Mouse (Mus musculus): ENCODE results near the gene Fbxw7. TPM values are rescaled to one million over a fixed set of nuclear protein-coding genes. Genes with fewer than 3 reads are reported as not detected.
"Not testable (repeated sequence)": the region's sequence is repeated elsewhere in the genome, so short reads cannot be mapped to it uniquely, and the experiment has no call there.

Gene Fbxw7
- polyA plus RNA-seq, 1 experiment, result 17.8 TPM

GRCm38 (mm10) chr3:84848798-84849197 lies 33.7 kb downstream of the Fbxw7 start:
- TF ChIP-seq CTCF (IDR thresholded peaks at IDR 0.05; ENCODE audit: borderline replicate concordance, insufficient read depth, low read length) (no peak), POLR2A (IDR thresholded peaks at IDR 0.05; ENCODE audit: low read depth, low read length) (no peak)
- Histone ChIP-seq H3K4me3 (ENCODE audit: insufficient read depth, low read length) (no peak overlapping the region), H3K27ac (ENCODE audit: insufficient read depth, low read length) (no peak overlapping the region)

GRCm38 (mm10) chr3:84850418-84850817 lies 35.4 kb downstream of the Fbxw7 start:
- Histone ChIP-seq H3K27ac (ENCODE audit: insufficient read depth, low read length) (no peak overlapping the region), H3K4me1 (ENCODE audit: control insufficient read depth, insufficient read depth, low read length) (no peaks in the 10 kb centered on the region), H3K4me3 (ENCODE audit: insufficient read depth, low read length) (no peak overlapping the region)
- TF ChIP-seq POLR2A (IDR thresholded peaks at IDR 0.05; ENCODE audit: low read depth, low read length) (no peak), CTCF (IDR thresholded peaks at IDR 0.05; ENCODE audit: borderline replicate concordance, insufficient read depth, low read length) (no peak)

More at GRCm38 (mm10) chr3:84848798-84849197, 33.7 kb downstream of the Fbxw7 start:
- H3K4me1 ChIP-seq (ENCODE audit: control insufficient read depth, insufficient read depth, low read length), result no peaks in the 10 kb centered on the region

DNA sequence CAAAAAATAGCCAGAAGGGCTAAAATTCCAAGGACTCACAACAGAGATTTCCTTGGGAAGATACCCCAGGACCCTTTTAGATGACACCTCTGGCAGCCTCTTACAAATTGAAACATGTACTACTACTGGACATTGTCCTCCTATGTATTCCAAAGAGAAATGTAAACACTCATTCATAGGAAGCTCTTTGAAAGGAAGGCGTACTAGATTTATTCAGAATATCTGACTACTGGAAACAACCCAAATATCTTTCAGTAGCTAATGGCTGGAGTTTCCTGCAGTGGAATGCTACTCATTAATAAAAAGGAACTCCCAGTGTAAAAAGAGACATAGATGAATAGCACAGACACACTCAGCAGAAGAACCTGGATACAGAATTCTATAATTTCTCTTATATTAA lies 36.7 kb downstream of the Fbxw7 start:
- TF ChIP-seq CTCF (IDR thresholded peaks at IDR 0.05; ENCODE audit: borderline replicate concordance, insufficient read depth, low read length) (no peak), POLR2A (IDR thresholded peaks at IDR 0.05; ENCODE audit: low read depth, low read length) (no peak)
- H3K27ac ChIP-seq (ENCODE audit: insufficient read depth, low read length), result no peak overlapping the region
- no peak overlapping the region for H3K4me3 ChIP-seq (ENCODE audit: insufficient read depth, low read length)
- no peaks in the 10 kb centered on the region for H3K4me1 ChIP-seq (ENCODE audit: control insufficient read depth, insufficient read depth, low read length)

- no peak overlapping the region for H3K4me3 ChIP-seq (ENCODE audit: insufficient read depth, low read length)
- no peak overlapping the region for H3K27ac ChIP-seq (ENCODE audit: insufficient read depth, low read length)
- no peak for TF ChIP-seq CTCF (IDR thresholded peaks at IDR 0.05; ENCODE audit: borderline replicate concordance, insufficient read depth, low read length)
- no peak for TF ChIP-seq POLR2A (IDR thresholded peaks at IDR 0.05; ENCODE audit: low read depth, low read length)
- H3K4me1 ChIP-seq (ENCODE audit: control insufficient read depth, insufficient read depth, low read length), result no peaks in the 10 kb centered on the region
Observed at GRCm38 (mm10) chr3:84852877-84853276, 37.8 kb downstream of the Fbxw7 start.

DNA sequence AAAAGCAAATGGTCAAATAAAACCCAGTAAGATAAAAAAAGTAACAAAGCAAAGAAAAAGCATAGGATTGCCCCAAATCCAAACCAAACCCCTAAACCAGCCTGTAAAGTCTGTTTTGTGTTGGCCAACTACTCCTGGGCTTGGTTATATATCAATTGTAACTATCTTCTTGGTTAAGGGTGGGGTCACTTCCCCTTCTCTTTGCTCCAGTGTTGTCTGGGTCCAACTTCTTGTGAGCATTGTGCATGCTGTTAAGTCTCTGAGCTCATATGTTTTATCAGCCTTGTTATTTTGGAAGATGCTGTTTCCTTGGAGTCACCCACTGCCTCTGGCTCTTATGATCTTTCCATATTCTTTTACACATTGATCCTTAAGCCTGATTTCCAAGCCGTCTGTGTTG lies 39.4 kb downstream of the Fbxw7 start:
- Histone ChIP-seq H3K4me1 (ENCODE audit: control insufficient read depth, insufficient read depth, low read length) (no peaks in the 10 kb centered on the region), H3K27ac (ENCODE audit: insufficient read depth, low read length) (no peak overlapping the region), H3K4me3 (ENCODE audit: insufficient read depth, low read length) (no peak overlapping the region)
- TF ChIP-seq POLR2A (IDR thresholded peaks at IDR 0.05; ENCODE audit: low read depth, low read length) (no peak), CTCF (IDR thresholded peaks at IDR 0.05; ENCODE audit: borderline replicate concordance, insufficient read depth, low read length) (no peak)

GRCm38 (mm10) chr3:84860669-84861068 lies 45.6 kb downstream of the Fbxw7 start:
- Histone ChIP-seq H3K27ac (ENCODE audit: insufficient read depth, low read length) (no peak overlapping the region), H3K4me1 (ENCODE audit: control insufficient read depth, insufficient read depth, low read length) (no peaks in the 10 kb centered on the region), H3K4me3 (ENCODE audit: insufficient read depth, low read length) (no peak overlapping the region)
- TF ChIP-seq POLR2A (IDR thresholded peaks at IDR 0.05; ENCODE audit: low read depth, low read length) (no peak), CTCF (IDR thresholded peaks at IDR 0.05; ENCODE audit: borderline replicate concordance, insufficient read depth, low read length) (no peak)

GRCm38 (mm10) chr3:84861817-84862216 lies 46.7 kb downstream of the Fbxw7 start:
- H3K4me1 ChIP-seq (ENCODE audit: control insufficient read depth, insufficient read depth, low read length); H3K4me3 ChIP-seq (ENCODE audit: insufficient read depth, low read length); H3K27ac ChIP-seq (ENCODE audit: insufficient read depth, low read length): not testable (repeated sequence)

DNA sequence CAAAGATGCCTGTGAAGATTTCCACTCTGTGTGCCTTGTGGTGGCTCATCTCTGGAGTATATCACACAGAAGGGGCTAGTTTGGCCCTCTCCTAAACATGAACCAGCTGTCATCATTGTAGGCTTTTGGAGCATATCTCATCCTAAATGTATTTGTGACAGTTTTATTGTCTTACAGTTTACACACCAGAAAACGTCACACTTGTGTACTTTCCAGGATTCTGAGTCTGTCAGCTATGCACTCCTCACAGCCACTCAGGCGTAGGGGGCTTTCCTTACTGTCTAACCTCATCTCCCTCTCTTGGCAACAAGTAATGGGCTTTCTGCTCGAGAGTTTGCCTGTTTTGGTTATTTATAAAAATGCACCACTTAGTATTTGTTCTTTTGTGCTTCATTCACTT lies 50.6 kb downstream of the Fbxw7 start:
- H3K4me3 ChIP-seq (ENCODE audit: insufficient read depth, low read length), result no peak overlapping the region
- TF ChIP-seq POLR2A (IDR thresholded peaks at IDR 0.05; ENCODE audit: low read depth, low read length), result no peak
- TF ChIP-seq CTCF (IDR thresholded peaks at IDR 0.05; ENCODE audit: borderline replicate concordance, insufficient read depth, low read length), result no peak
- no peaks in the 10 kb centered on the region for H3K4me1 ChIP-seq (ENCODE audit: control insufficient read depth, insufficient read depth, low read length)
- no peak overlapping the region for H3K27ac ChIP-seq (ENCODE audit: insufficient read depth, low read length)

DNA sequence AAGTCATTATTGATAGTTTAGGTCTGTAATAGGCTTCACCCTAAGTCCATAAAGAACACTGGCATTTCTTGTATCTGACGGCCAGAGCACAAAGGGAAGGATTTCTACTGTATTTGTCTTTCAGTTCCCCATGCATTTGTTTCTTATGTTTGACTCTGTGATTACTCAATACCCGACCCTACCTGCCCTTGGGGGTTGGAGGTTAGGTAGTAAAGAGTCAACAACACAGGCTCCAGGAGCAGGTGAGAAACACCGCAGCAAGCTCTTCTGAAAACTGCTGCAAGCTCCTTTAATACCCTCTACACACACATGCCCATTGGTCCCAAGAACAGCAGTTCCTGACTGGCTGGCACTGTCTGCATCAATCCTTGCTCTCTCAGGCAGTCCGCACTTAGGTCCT lies 51.8 kb downstream of the Fbxw7 start:
- no peak overlapping the region for H3K27ac ChIP-seq (ENCODE audit: insufficient read depth, low read length)
- TF ChIP-seq POLR2A (IDR thresholded peaks at IDR 0.05; ENCODE audit: low read depth, low read length), result no peak
- TF ChIP-seq CTCF (IDR thresholded peaks at IDR 0.05; ENCODE audit: borderline replicate concordance, insufficient read depth, low read length), result no peak
- H3K4me3 ChIP-seq (ENCODE audit: insufficient read depth, low read length), result no peak overlapping the region
- H3K4me1 ChIP-seq (ENCODE audit: control insufficient read depth, insufficient read depth, low read length), result no peaks in the 10 kb centered on the region

DNA sequence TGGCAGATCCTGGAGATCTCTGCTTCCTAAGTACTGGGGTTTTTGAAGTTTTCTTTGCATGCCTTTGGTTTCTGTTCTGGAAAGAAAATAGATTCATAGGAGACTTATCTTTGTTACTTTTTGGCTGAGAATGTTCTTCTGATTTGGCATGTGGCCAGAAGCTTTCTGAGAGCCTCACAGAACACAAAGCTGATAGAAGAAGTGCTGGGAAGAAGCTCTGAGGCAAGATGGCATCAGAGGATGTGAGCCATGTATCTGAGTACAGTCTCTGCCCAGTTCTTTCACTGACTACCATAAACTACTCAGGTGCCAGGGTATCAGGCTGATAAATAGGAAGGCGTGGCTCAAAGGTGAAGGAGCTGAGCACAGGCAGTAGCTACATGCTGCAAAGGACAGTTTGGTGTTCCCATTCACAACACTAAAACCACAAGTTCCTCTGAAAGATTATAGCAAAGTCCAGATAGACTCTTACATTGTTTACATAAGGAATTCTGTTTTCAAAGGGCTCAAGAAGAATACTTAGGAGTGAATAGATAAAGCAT lies 52.4 kb downstream of the Fbxw7 start:
- no peak overlapping the region for H3K4me3 ChIP-seq (ENCODE audit: insufficient read depth, low read length)
- no peak overlapping the region for H3K27ac ChIP-seq (ENCODE audit: insufficient read depth, low read length)
- TF ChIP-seq CTCF (IDR thresholded peaks at IDR 0.05; ENCODE audit: borderline replicate concordance, insufficient read depth, low read length) (no peak), POLR2A (IDR thresholded peaks at IDR 0.05; ENCODE audit: low read depth, low read length) (no peak)
- no peaks in the 10 kb centered on the region for H3K4me1 ChIP-seq (ENCODE audit: control insufficient read depth, insufficient read depth, low read length)

- Histone ChIP-seq H3K4me1 (ENCODE audit: control insufficient read depth, insufficient read depth, low read length) (no peaks in the 10 kb centered on the region), H3K4me3 (ENCODE audit: insufficient read depth, low read length) (no peak overlapping the region), H3K27ac (ENCODE audit: insufficient read depth, low read length) (no peak overlapping the region)
- TF ChIP-seq CTCF (IDR thresholded peaks at IDR 0.05; ENCODE audit: borderline replicate concordance, insufficient read depth, low read length) (no peak), POLR2A (IDR thresholded peaks at IDR 0.05; ENCODE audit: low read depth, low read length) (no peak)
Observed at GRCm38 (mm10) chr3:84867991-84868390, 52.9 kb downstream of the Fbxw7 start.

Data from embryonic fibroblast, embryonic 13.5 days (primary cell).